In the genomic region with DNA sequence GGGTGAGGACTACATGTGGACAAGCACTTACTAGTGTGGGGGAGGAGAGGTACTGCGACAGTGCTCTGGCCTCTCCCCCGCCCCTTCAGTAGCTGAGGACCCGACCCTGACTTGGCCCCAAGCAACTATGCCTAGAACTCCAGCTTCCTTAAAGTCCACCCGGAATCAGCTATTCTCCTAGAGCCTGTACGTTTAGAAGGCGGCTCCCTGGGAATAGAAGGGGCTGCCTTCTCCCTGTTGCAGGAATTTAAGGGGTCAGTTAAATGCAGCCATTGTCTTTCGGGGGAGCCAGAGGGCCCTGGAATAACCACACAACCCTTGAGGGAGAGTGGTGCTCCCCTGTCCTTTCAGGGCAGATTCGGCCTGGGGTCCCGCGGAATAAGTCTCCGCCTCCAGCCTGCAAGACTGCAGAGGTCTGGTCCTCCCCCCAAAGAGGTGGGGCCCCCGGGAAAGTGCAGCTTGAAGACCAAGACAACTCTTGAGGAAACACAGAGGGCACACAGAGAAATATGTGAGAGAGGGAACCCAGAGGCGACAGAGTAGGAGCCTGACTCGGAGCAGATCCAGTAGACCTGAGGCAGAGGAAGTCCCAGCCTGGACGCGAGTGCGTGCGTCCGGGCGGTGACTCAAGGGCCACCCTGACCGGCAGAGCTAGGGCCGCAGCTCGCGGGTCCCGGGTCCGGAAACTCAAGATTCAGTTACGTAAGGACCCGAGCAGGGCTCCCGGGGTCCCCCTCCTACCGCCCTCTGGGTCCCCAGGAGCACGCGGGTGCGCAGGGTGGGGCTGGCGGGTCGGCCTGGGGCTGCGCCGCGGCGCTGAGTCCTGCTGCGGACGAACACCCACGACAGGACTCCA, we compare ENCODE assay signal across 8 mouse cellular contexts. TPM values are rescaled to one million over a fixed set of nuclear protein-coding genes. Genes with fewer than 3 reads are reported as not detected.
DNase-seq lines count a peak whose midpoint lies in the region; ATAC-seq and TF ChIP-seq lines count a peak whose summit lies in the region.

TSS of gene Gm10300 (plus strand) at position 621 of the 856 bp plus-strand sequence.

- no peaks in the 10 kb centered on the region for H3K36me3 ChIP-seq in embryonic facial prominence, embryonic 11.5 days (replicated peaks; ENCODE audit: control insufficient read depth, insufficient read depth, low read depth, low read length)
- no peaks in the 10 kb centered on the region for H3K36me3 ChIP-seq in heart, embryonic 11.5 days (ENCODE audit: control insufficient read depth, insufficient read depth, low read length)
- no peaks in the 10 kb centered on the region for H3K36me3 ChIP-seq in kidney, embryonic 14.5 days (ENCODE audit: control insufficient read depth, insufficient read depth, low read length)
- H3K36me3 ChIP-seq in lung, postnatal 0 days (ENCODE audit: insufficient read depth, low read length): no peaks in the 10 kb centered on the region

- peak; percentile 41 for ATAC-seq in embryonic facial prominence, embryonic 11.5 days (replicated peaks; ENCODE audit: insufficient number of reproducible peaks, low FRiP score, low TSS enrichment, low read depth)
- no peak for ATAC-seq in heart, embryonic 11.5 days (replicated peaks; ENCODE audit: insufficient number of reproducible peaks, low FRiP score, low TSS enrichment)
- ATAC-seq in kidney, embryonic 14.5 days (ENCODE audit: low FRiP score, low TSS enrichment): peak; percentile 40
- peak; percentile 16 for ATAC-seq in lung, postnatal 0 days

- peak; percentile 75 for DNase-seq in 416B (ENCODE audit: low read depth)
- peak; percentile 59 for DNase-seq in R1 (ENCODE audit: low read depth, low spot score)
- DNase-seq in embryonic facial prominence, embryonic 11.5 days (ENCODE audit: low spot score): peak; percentile 38
- peak; percentile 65 for DNase-seq in lung, postnatal 0 days (ENCODE audit: low spot score)
- peak; percentile 37 for DNase-seq in ovary, postnatal 36 days (ENCODE audit: low spot score)
- no peak for DNase-seq in layer of hippocampus, postnatal 14 days (ENCODE audit: low spot score in 2 of 2)

- peaks cover under 1% of the 10 kb centered on the region for H3K4me1 ChIP-seq in embryonic facial prominence, embryonic 11.5 days (ENCODE audit: control insufficient read depth, insufficient read depth, low read length)
- H3K4me1 ChIP-seq in heart, embryonic 11.5 days (ENCODE audit: control insufficient read depth, insufficient read depth, low read length): peaks cover 64% of the 10 kb centered on the region
- 0 out of 2 replicates have a peak, but pooled peaks cover 4% of the 10 kb centered on the region for H3K4me1 ChIP-seq in kidney, embryonic 14.5 days (ENCODE audit: control insufficient read depth, insufficient read depth, low read length)
- H3K4me1 ChIP-seq in lung, postnatal 0 days (ENCODE audit: insufficient read depth, low read depth, low read length): peaks cover 6% of the 10 kb centered on the region; the same call in 1 of the 2 replicates

- WGBS in embryonic facial prominence, embryonic 11.5 days: 0% methylated on average over 41 of the region's 42 CpGs
- under 1% methylated on average over 41 of the region's 42 CpGs for WGBS in heart, embryonic 11.5 days (ENCODE audit: insufficient replicate concordance)
- WGBS in kidney, embryonic 14.5 days: under 1% methylated on average over 42 of the region's 42 CpGs
- WGBS in lung, postnatal 0 days: 2% methylated on average over 40 of the region's 42 CpGs

- H3K4me3 ChIP-seq in embryonic facial prominence, embryonic 11.5 days (ENCODE audit: low read depth, low read length): peak within 1 kb of the TSS; percentile 77
- peak within 1 kb of the TSS; percentile 88 for H3K4me3 ChIP-seq in heart, embryonic 11.5 days (ENCODE audit: low read depth, low read length)
- H3K4me3 ChIP-seq in kidney, embryonic 14.5 days (ENCODE audit: low read length): peak within 1 kb of the TSS; percentile 80
- H3K4me3 ChIP-seq in lung, postnatal 0 days (ENCODE audit: low read depth, low read length): peak within 1 kb of the TSS; percentile 79

- H3K27ac ChIP-seq in embryonic facial prominence, embryonic 11.5 days (replicated peaks; ENCODE audit: low read depth, low read length): no peak within 1 kb of the TSS
- peak within 1 kb of the TSS; percentile 87 for H3K27ac ChIP-seq in heart, embryonic 11.5 days (ENCODE audit: low read depth, low read length)
- H3K27ac ChIP-seq in kidney, embryonic 14.5 days (ENCODE audit: low read depth, low read length): peak within 1 kb of the TSS; percentile 47; the same call in 1 of the 2 replicates
- peak within 1 kb of the TSS; percentile 89 for H3K27ac ChIP-seq in lung, postnatal 0 days (ENCODE audit: low read length)

- H3K9ac ChIP-seq in embryonic facial prominence, embryonic 11.5 days (replicated peaks; ENCODE audit: low read length): peak within 1 kb of the TSS; percentile 72
- H3K9ac ChIP-seq in heart, embryonic 11.5 days (ENCODE audit: low read depth, low read length): peak within 1 kb of the TSS; percentile 91
- peak within 1 kb of the TSS; percentile 78 for H3K9ac ChIP-seq in kidney, embryonic 14.5 days (ENCODE audit: low read depth, low read length)
- H3K9ac ChIP-seq in lung, postnatal 0 days (replicated peaks; ENCODE audit: low read depth): peak within 1 kb of the TSS; percentile 77

- TF ChIP-seq CTCF in lung, postnatal 0 days (IDR thresholded peaks at IDR 0.05): no peak

- H3K4me2 ChIP-seq in embryonic facial prominence, embryonic 11.5 days (ENCODE audit: low read depth, low read length): peak within 1 kb of the TSS; percentile 99
- peak within 1 kb of the TSS; percentile 92 for H3K4me2 ChIP-seq in heart, embryonic 11.5 days
- H3K4me2 ChIP-seq in kidney, embryonic 14.5 days (replicated peaks; ENCODE audit: low read depth, low read length): peak within 1 kb of the TSS; percentile 100
- peak within 1 kb of the TSS; percentile 99 for H3K4me2 ChIP-seq in lung, postnatal 0 days (replicated peaks; ENCODE audit: low read depth, low read length)

- TF ChIP-seq EP300 in lung, postnatal 0 days (IDR thresholded peaks at IDR 0.05): no peak

- H3K27me3 ChIP-seq in embryonic facial prominence, embryonic 11.5 days (ENCODE audit: control insufficient read depth, insufficient read depth, low read length): no peaks in the 10 kb centered on the region
- no peaks in the 10 kb centered on the region for H3K27me3 ChIP-seq in heart, embryonic 11.5 days (ENCODE audit: control insufficient read depth, insufficient read depth, low read length)
- H3K27me3 ChIP-seq in kidney, embryonic 14.5 days (ENCODE audit: control insufficient read depth, insufficient read depth, low read length): peaks cover 3% of the 10 kb centered on the region; the same call in 1 of the 2 replicates
- no peaks in the 10 kb centered on the region for H3K27me3 ChIP-seq in lung, postnatal 0 days (replicated peaks; ENCODE audit: insufficient read depth, low read length)

- no peaks in the 10 kb centered on the region for H3K9me3 ChIP-seq in embryonic facial prominence, embryonic 11.5 days (replicated peaks; ENCODE audit: control insufficient read depth, low read length)
- no peaks in the 10 kb centered on the region for H3K9me3 ChIP-seq in heart, embryonic 11.5 days (replicated peaks; ENCODE audit: control insufficient read depth, low read length)
- no peaks in the 10 kb centered on the region for H3K9me3 ChIP-seq in kidney, embryonic 14.5 days (ENCODE audit: control insufficient read depth, low read length)
- H3K9me3 ChIP-seq in lung, postnatal 0 days (ENCODE audit: low read length): no peaks in the 10 kb centered on the region

RNA-seq across cellular contexts. Expression of gene Gm10300, which starts in this region (rescaled TPM):
- polyA plus RNA-seq in embryonic facial prominence, embryonic 11.5 days (2014; fragmentation: Nextera tagmentation; extraction: Ambion mirVana): not detected in 2 replicates
- 0.10 and 0.20 TPM in 2 replicates for polyA plus RNA-seq in heart, embryonic 11.5 days (2014; fragmentation: Nextera tagmentation; extraction: Ambion mirVana)
- polyA plus RNA-seq in kidney, embryonic 14.5 days (2014; fragmentation: Nextera tagmentation; extraction: Ambion mirVana): 0.09 TPM in 1 of 2 replicates, not detected in the other
- 0.15 and 0.18 TPM in 2 replicates for polyA plus RNA-seq in lung, postnatal 0 days (2015; fragmentation: Nextera tagmentation; extraction: Ambion mirVana)
- total RNA-seq in layer of hippocampus, postnatal 14 days (2021): not detected

Comparison
In these comparisons a context has a peak if more than half of its experiments do, and no peak if none do; other contexts are left out.
1. Peak in DNase-seq, ATAC-seq, H3K4me3 ChIP-seq, H3K9ac ChIP-seq and H3K4me2 ChIP-seq in embryonic facial prominence, embryonic 11.5 days; RNA of the gene not detected or under 1 TPM.
2. Peak in ATAC-seq, H3K4me3 ChIP-seq, H3K27ac ChIP-seq, H3K9ac ChIP-seq and H3K4me2 ChIP-seq in kidney, embryonic 14.5 days; RNA of the gene not detected or under 1 TPM.
3. Peak in DNase-seq, ATAC-seq, H3K4me3 ChIP-seq, H3K27ac ChIP-seq, H3K9ac ChIP-seq and H3K4me2 ChIP-seq in lung, postnatal 0 days; RNA of the gene not detected or under 1 TPM.
4. DNase-seq: peak in 416B (single experiment), R1 (single experiment) and ovary, postnatal 36 days (single experiment); none in layer of hippocampus, postnatal 14 days (0 of 2).
5. Peak in every context shown above with its lines, with median percentiles within 50 percentile points of each other: H3K4me2 ChIP-seq, H3K4me3 ChIP-seq and H3K9ac ChIP-seq.